Mouse (Mus musculus) cortical plate, adult 2 months (tissue): Measurements from ENCODE around the gene Ak2.

ENCODE experiments used
- CTCF ChIP-seq: fragments of 200-500 bp; IDR thresholded peaks from 2 replicates; pipeline ENCODE4 v1.5.1; 2011; ENCODE audit warnings: mild to moderate bottlenecking, control low read depth, low read length; ENCODE audit not compliant: insufficient read depth; ENCODE audit errors: extremely low read depth
- POLR2A ChIP-seq: fragments of 200-500 bp; IDR thresholded peaks from 2 replicates; pipeline ENCODE4 v1.6.1; 2011; ENCODE audit warnings: mild to moderate bottlenecking, low read length, control low read depth; ENCODE audit not compliant: insufficient read depth; ENCODE audit errors: extremely low read depth

- TF ChIP-seq CTCF = no peak
- TF ChIP-seq POLR2A = no peak
Observed at GRCm38 (mm10) chr4:129023884-129024283, 32.1 kb downstream of the Ak2 start.
